Mouse (Mus musculus) skeletal muscle tissue, adult 2 months (tissue): ENCODE measurements around the gene Mmab.

ENCODE experiments used
- DNase-seq: peaks from one replicate; pipeline ENCODE4 v3.0.0-alpha.2; 2012; ENCODE audit warnings: low read depth, low spot score

Gene Mmab

DNA sequence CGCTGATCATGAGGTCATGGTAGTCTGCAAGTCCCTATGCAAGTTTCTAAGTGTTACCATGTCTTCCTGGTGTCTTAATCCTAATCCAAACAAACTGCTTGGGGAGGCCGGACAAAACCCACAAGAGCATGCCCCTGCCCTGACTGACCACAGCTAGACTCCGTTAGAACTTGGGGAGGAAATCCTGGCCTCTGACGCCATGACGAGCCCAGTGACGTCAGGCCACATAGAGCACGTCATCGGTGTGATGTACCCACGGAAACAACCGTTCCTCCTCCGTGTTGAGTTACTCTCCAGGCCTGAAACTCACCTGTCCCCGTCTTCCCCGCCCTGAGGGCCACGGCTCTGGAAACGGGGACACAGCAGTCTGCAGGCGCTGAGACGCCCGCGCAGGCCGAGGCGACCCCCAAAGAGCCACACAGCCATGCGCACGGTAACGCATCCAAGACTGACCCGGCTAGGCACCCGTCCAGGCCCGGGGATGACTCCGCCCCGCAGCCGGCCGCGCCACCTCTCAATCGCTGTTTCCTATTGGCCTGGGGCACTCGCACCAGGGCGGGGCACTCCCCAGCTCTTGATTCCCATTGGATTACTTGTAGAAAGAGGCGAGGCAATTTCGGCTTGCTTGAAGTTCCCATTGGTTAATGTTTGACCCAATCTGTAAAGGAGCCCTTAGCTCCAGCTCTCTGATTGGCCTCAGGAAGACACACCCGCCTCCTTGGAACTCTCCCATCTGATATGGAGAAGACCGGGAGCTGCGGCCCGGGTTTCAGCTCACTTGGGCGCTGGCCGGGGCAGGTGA lies at the start of gene Mmab, which contains the start of gene Mvk:
Mmab (minus strand) TSS at position 495 of the 802 bp plus-strand sequence.
Mvk (plus strand) TSS at position 704 of the 802 bp plus-strand sequence.
- peak; percentile 97 for DNase-seq

DNA sequence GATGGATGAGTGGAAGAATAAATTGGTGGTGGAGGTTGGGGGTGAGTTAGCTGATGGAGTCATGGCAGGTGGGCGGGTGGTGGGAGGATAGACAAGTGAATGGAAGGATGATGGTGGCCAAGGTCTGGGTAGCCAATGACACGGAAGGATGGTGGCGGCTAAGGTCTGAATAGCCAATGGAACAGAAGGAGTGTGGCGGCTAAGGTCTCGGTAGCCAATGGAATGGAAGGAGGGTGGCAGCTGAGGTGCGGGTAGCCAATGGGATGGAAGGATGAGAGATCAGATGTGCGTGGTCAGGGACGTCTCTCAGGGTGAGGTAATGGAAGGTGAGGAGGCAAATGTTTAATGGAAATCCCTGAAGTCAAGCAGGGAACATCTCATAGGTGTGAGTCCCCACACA lies 46.4 kb upstream of the Mmab start:
- no peak for DNase-seq

DNA sequence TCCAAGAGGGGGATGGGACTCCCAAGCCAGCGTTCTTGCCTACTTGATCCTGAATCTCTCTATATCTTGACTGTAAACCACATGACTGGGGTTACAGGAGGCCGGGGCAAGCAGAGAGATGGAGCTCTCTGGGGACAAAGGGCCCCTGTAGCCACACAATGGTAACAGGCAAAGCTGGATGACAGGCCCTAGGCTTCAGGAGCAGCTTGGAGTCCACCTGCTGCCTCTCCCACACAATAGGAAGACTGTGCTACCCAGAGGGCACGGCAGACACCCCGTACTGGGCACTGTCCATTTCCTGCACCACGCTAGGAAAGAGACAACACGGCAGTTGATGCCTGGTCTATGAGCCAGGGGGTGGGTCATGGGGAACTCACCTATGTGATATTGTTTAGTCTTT lies 45.7 kb upstream of the Mmab start:
- DNase-seq, result no peak

DNA sequence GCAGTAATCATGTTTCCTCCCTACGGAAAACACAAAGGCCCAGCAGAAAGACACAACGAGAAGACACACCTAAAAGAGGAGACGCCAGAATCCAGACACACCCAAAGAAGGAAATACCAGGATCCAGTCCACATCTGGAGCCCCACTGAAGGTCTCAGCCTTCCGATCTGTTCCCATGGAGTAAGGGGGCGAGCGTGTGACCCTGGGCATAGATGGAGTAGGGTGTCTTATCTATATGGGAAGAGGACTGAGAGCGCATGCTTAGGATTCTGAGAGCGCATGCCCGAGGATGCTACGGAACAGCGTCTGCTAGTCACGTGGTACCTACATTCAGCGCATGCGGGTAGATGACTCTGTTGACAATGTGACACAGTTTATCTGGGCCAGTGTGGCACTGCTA lies 41.8 kb upstream of the Mmab start:
- DNase-seq, result no peak

DNA sequence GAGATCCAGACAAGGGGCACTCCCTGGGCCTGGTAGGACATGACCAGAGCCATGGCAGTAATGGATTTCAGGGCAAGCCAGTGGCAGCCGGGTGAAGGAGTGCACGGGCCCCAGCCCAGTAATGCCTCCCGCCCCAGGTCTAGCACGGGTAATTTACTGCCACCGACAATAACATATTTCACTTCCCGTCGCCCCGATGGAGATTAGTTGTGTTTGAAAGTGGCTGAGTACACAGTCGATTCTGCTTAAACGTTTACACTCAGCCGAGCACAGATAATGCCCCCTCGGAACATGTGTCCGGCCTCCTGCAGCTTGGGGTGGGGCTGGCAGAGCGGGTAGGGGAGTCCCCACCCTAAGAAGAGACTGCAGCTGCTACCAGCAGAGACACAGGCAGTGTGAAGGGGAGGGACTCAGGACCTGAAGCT lies 38.7 kb upstream of the Mmab start:
- no peak for DNase-seq

DNA sequence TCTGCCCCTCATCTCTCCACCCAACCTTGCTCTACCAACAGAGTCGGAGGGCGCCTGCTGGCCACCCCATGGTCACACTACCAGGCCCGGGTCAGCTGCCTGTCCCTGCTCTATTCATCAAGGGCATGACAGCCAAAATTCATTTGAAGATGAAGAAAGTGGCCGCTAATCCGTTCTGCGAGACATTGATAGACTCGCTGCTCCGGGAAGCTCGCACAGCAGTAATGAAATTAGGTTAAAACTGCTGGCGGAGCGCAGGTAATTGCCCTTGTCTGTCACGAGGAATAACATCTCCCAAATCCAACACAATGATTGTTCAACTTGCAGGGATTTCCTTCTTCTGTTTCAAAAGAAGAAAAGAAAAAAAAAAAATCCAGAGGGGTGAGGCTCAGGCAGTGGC lies 34.4 kb upstream of the Mmab start:
- no peak for DNase-seq

DNA sequence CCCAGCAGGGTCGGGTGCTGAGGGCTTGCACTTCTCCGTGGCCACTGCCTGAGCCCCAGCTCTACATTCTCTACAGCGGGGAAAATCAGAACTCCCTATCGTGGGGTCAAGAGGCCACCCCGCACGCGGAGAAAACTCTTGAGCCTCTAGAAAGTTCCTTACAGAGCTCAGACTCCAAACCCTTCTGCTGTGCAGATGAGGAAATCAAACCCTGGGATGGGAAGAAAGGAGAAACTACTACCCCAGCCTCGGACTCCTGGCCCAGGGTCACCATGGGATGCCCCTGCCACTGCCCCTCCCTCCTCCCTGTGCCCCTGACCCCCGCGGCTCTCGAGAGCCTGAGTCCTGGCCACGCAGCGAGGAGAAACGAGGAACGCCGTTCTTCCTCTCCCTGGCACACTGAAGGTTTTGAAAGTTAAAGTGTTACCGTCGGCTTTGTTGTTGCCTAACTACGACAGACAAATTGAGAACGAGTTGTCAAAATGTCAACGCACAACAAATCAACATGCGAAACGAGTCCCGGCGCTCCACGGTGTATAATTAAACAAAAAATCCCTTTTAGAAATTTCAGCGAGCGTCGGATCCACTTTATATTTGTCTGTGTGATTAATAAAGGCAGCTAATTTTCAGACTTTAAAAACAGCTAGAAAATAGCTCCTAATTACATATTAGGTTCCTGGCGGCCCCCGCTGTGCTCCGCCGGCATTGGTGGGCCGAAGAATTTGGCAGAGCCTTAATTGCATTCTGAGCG lies 31.1 kb upstream of the Mmab start:
- DNase-seq, result no peak

DNA sequence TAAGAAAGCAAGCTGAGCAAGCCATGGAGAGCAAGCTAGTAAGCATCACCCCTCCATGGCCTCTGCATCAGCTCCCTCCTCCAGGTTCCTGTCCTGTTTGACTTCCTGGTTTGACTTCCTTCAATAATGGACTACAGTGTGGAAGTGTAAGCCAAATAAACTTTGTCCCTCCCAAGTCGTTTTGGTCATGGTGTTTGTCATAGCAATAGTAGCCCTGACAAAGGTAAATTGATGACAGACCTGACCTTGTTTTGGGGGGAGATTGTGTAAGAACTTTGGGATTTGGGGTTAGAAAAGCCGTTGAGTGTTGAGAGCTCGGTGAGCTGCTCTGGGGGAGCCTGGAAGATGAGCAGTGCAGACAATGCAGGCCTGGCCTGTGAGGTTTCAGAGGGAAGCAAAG lies 26.5 kb upstream of the Mmab start:
- no peak for DNase-seq

DNA sequence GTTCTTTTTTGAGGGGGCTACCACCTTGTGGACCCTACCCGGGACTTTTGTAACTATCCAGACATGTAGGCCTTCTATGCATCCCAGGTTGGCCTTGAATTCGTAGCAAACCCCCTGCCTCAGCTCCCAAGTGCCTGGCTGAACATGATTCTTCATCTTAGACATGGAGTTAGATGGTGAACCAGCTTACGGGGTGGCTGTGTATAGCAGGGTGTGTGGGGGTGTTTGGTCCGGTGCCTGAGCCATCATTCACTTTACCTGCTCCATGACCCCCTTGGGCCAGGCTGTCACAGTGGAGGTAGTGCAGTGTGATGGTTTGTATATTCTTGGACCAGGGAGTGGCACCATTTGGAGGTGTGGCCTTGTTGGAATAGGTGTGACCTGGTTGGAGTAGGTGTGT lies 24.1 kb upstream of the Mmab start:
- DNase-seq, result no peak

DNA sequence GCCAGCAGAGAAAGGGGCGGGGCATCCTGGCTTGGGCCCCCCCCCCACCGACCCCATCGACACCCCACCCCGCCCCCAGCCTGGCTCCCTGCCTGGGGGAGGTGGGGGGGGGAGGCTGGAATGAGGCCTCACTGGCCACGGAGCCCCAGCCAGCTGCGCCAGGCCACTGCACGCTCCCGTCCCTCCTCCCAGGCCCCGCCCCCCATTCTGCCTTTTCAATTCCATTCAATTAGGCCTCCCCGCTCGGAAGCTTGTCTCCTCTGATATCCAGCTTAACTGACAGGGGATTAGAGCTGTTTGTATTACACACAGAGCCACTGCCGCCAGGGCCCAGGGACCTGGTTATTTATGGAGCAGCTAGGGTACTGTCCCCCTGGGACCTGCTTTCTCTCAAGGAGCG lies 23.6 kb upstream of the Mmab start:
- DNase-seq, result no peak

DNA sequence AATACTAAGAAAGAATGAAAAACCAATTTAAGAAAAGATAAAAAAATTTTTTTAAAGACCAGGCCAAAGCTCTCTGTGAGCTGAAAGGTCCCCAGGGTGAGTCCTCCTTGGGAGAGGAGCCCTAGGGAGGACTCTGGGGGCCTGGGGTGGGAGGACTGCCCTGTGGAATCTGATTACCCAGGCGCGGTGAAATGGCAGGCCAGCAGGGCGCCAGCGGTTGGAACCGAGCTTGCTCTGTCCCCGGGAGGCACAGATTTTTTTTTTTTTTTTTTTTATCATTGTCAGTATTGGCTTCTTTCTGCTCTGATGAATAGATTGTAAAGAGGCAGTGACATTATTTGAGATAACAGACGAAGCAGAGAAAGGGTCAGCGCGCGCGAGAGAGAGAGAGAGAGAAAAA lies 23.2 kb upstream of the Mmab start:
- DNase-seq, result no peak

DNA sequence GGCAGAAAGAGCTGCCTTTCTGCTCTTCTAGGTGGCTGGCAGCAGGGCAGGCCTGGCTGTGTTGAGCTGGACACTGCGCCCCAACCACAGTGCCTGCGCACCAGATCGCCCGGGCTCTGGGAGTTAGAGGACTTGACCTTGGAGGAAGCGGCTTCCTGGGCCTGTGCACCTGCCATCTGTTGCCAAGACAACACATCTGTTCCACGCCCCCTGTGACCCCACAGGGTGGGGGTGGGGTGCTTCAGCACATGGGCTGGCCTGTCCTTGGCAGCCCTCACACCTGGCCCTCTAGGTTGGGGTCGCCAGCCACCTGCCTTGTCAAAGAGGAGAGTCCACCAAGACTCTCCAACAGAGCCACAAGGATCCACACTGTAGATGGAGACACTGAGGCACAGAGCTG lies 21.8 kb upstream of the Mmab start:
- no peak for DNase-seq

DNA sequence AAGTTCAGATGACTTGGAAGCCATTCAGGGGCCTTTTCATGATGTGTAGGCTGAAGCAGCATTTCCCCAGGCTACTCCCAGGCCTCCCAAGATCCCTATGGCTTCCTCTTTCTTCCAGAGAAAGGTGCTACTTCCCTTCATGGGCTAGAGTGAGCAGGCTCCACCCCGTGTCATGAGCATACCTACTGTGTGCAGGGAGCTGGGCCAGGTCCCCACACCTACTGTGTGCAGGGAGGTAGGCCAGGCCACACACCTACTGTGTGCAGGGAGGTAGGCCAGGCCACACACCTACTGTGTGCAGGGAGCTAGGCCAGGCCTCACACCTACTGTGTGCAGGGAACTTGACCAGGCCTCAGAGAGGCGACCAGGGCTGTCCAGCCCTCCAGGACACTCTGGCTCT lies 20.7 kb upstream of the Mmab start:
- no peak for DNase-seq

DNA sequence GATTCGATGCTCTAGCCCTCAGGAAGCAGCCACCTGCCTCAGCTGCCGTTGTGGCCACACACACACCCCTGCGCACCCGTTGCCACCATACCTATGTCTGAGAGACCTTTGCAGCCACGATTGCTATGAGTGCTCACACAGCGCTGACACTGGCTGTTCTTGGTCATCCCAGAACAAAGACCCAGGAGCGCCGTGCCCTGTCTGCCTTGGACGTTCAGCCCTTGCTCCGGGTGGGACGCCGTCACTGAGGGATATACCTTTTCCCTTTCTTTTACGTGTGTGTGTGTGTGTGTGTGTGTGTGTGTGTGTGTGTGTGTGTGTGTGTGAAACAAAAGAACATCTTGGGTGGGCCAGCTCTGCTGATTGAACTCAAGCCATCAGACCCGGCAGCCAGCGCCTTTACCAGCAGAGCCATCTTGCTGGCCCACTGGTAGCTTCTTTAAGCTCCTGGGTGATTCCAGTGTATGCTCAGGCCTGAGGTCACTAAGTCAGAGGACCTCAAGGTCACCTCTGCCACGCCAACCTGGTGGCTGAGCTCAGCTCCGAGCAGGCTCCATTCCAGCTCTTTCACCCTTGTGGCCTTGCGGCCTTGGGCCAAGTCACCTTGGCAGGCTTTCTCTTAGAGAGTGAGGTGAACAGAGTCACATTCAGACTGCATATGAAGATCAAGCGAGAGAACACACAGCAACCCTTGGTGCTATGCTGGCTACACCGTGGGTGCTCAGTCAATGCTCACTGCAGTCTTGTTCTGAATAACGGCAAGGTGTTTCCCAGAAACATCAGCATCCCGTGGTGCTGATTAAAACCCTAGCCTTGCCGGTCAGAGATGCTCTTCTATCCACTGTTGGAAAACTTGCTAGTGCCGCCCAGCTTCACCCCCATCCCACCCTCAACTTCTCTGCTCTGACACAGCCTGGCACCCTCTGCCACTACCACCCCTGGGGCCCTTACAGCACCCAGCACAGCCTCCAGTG lies 18.5 kb upstream of the Mmab start:
- no peak for DNase-seq

DNA sequence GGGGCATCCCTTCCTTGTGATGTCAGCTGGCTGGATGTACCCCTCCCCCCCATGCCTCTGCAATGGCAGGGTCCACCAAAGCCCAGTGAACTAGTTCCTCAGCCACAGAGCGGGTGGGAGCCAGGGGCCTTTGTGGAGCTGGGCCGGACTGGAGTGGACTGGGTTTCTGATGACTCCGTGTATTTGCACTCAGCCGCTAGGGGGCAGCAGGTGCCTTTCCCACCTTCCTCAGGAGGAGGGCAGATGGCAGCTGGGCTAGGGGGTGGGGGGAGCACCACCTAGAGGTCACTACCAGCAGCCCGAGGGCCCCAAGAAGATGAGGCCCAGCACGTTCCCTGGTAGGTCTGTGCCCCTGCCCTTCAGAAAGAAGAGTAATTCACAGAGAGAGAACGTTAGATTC lies 17.4 kb upstream of the Mmab start:
- peak; percentile 61 for DNase-seq

DNA sequence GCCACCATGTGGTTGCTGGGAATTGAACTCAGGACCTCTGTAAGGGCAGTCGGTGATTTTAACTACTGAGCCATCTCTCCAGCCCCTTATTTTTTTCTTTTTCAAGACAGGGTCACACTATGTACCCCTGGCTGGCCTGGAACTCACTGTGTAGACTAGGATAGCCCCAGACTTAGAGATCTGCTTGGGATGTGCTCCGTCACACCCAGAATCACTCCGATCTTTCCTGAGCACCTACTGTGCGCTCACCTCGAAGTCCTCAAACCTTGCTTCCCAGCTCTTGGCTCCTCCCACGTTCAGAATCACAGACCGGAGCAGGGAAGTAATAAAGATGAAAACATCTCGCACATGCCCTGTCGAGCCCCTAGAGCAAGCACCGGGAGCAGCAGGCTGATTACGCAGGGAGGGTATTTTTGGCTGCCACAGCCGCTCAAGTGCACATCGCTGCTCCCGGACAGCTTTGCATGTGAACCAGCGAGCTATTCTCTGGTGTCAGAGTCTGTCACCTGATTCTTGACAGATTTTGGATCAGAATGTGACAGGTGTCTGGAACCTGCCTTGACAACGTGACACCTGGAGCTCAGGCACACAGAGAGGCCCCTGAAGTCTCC lies 13.2 kb upstream of the Mmab start:
- no peak for DNase-seq

DNA sequence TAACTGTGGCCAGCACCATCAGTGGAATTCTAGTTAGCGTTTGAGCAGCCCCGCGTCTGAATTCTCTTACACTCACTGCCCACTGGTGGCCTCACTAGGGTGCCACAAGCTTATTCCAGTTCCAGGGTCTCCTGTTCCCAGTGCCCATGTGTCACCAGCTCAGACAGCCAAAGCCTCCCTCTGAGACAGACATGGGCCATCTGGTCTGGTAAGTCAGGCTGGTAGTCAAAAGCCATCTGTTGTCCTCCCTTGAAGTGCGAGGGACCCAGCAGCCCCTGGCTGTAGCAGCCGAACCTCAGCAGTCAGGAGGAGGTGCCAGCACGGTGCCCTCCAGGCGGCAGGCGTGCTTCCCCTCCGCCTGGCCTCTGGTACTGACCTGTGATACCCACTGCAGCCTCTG lies 12.4 kb upstream of the Mmab start:
- no peak for DNase-seq

DNA sequence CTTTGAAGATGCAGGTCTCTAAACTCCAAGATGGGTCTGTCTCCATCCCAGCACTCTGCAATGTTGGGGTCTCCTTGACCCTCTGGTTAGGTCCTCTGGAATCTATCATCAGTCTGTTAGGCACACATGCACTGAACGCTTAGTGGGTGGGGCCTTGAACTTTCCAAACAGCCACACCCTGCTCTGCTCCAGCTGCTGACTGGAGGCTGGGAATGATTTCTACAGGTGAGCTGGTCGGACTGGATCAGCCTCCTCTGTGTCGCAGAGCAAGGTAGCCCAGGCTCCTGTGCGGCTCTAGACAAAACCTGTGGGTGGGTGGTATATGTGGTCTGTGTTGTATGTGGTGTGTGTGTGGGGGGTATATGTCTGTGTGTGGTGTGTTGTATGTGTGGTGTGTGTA lies 5.2 kb upstream of the Mmab start:
- DNase-seq, result no peak

DNA sequence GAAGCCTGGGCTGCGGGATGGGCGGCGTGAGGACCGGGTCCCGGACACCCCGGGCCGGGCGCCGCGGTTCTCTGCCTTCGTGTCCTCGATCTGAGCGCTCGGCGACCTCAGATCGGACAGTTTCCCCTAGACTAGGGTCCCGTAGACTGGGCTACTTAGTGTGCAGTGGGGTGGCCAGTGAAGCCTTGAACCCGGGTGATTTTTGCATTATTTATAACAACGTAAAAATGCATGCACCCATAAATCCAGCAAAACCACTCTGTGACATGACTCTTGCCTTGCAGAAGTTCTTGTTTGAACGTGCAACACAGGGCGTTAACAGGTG lies 470 bp upstream of the Mmab start:
- no peak for DNase-seq

DNA sequence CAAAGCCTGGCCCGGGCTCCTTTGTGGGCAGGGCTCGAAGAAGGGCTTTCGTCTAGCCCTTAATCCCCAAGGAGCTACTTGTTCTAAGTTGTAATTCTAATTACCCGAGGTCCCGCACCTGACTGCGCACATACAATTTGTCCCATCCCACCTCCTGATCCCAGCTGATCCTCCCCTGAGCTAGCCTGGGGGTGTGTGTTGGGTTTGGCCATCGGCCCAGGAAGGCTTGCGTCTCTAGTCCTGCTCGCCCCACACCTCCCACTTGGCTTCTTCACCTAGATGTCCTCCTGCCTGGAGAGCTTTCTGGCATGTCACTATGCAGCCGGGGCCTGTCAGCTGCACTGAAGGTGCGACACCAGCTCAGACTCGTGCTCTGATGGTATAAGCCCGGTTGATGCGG lies 8.3 kb downstream of the Mmab start:
- DNase-seq, result no peak

DNA sequence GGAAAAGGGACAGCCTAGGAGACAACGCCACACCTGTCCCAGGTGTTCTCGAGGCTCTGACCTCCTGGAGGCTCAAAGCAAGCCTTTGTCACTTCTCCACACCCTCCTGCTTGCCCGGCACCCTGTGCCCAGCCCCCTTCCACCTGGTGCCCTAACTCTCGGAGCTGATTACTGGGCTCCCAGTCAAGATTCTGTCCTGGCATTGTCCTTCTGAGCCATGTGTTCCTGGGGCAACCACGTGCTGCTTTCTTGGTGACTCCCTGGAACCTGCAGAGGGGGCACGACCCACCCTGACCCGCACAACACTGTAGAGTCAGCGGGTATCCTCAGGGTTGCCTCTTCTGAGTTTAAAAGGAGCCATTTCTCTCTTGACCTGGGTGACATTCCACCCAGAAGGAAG lies 9.5 kb downstream of the Mmab start:
- no peak for DNase-seq

DNA sequence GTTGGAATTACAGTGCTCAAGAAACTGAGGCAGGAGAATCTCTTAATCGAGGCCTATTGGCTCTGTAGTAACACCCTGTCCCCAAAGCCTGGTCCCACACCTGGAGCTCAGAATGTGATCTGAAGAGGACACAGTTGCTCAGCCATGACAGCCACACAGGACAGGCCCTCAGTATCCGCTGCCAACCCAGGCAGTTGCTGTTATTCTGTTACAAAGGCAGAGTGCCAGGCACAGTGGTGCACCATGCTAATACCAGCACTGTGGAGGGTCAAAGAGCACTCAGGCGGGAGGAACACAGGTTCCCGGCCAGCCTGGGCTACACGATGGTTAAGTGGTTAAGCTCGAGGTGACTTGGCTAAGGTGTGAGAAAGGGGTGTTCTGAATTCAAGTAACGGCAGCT lies 14.1 kb downstream of the Mmab start:
- no peak for DNase-seq
